Mouse (Mus musculus): Measurements from ENCODE around the gene Jmjd4. TPM values are rescaled to one million over a fixed set of nuclear protein-coding genes. Genes with fewer than 3 reads are reported as not detected.
A peak's percentile ranks its signal among the peaks of the same experiment; 100 is the strongest.

The Jmjd4 gene
- polyA plus RNA-seq, 1 experiment from 2014 or later = 16.6 TPM

DNA sequence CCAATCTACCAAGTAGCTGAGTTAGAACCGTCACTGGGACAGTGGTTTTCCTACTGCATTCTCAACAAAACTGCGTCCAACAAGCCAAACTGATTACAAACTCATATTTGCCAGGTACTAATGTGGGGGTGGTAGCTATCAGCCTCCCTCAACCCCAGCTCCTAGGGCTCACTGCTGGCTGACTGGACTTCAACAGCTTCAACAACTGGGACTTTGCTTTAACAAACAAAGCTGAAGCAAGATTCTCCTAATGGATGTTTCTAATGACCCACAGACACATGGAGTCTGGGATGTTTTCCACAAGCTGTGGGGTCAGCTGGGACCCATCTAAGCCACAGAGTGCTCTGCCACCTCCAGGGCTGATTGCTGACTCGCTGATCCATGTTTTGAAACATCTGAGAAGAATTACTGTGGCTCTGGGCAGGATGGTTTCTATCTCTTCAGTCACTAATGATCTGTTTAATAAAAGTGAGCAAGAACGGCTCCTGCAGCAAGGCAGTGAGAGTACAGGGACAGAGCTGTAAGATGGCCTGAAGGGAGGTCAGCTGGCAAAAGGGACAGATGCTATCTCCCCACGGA lies 26.7 kb upstream of the Jmjd4 start:
- 89% methylated on average over 5 of the region's 5 CpGs for WGBS
- Histone ChIP-seq H3K9ac (replicated peaks; ENCODE audit: low read length) (no peak overlapping the region), H3K9me3 (ENCODE audit: control insufficient read depth, low read length) (no peaks in the 10 kb centered on the region), H3K27ac (replicated peaks; ENCODE audit: low read depth, low read length) (no peak overlapping the region), H3K4me2 (ENCODE audit: low read length) (no peak overlapping the region), H3K36me3 (ENCODE audit: control insufficient read depth, insufficient read depth, low read length) (peaks cover 94% of the 10 kb centered on the region), H3K4me1 (ENCODE audit: control insufficient read depth, insufficient read depth, low read length) (no peaks in the 10 kb centered on the region), H3K27me3 (ENCODE audit: control insufficient read depth, insufficient read depth, low read length) (no peaks in the 10 kb centered on the region), H3K4me3 (replicated peaks; ENCODE audit: low read depth, low read length) (no peak overlapping the region)
- ATAC-seq (ENCODE audit: low FRiP score, low TSS enrichment) = no peak
- DNase-seq = no peak

DNA sequence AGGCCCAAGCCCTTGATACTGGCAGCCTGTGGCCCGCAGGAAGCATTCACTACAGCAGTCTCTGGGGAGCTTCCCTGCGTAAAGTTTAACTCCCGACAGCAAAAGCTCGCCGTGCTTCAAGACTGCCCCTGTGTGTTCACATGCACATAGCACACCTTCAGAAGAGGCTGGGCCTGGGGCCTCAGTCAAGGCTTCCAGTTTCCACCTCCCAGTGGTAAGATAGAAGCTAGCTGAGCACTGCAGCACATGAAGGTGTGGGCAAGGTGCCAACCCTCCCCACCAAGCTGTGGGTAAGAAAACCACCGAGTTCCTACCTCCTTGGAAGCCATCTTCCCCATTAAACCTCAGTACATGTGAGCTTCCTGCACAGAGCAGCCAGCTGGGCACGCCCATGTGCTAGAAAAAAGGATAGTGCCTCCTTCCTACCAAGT lies 24.2 kb upstream of the Jmjd4 start:
- Histone ChIP-seq H3K4me1 (ENCODE audit: control insufficient read depth, insufficient read depth, low read length) (no peaks in the 10 kb centered on the region), H3K36me3 (ENCODE audit: control insufficient read depth, insufficient read depth, low read length) (peaks cover 76% of the 10 kb centered on the region), H3K27ac (replicated peaks; ENCODE audit: low read depth, low read length) (no peak overlapping the region), H3K4me2 (ENCODE audit: low read length) (no peak overlapping the region), H3K9me3 (ENCODE audit: control insufficient read depth, low read length) (no peaks in the 10 kb centered on the region), H3K27me3 (ENCODE audit: control insufficient read depth, insufficient read depth, low read length) (no peaks in the 10 kb centered on the region), H3K4me3 (replicated peaks; ENCODE audit: low read depth, low read length) (no peak overlapping the region), H3K9ac (replicated peaks; ENCODE audit: low read length) (no peak overlapping the region)
- WGBS = 65% methylated on average over 7 of the region's 7 CpGs
- DNase-seq (peak; percentile 40), ATAC-seq (ENCODE audit: low FRiP score, low TSS enrichment) (no peak)

GRCm38 (mm10) chr11:59428057-59428660 lies 21.7 kb upstream of the Jmjd4 start:
- 93% methylated on average over 9 of the region's 9 CpGs for WGBS
- H3K9ac ChIP-seq (replicated peaks; ENCODE audit: low read length) = no peak overlapping the region
- no peak for DNase-seq
- no peak overlapping the region for H3K4me2 ChIP-seq (ENCODE audit: low read length)
- ATAC-seq (ENCODE audit: low FRiP score, low TSS enrichment) = no peak
- H3K4me3 ChIP-seq (replicated peaks; ENCODE audit: low read depth, low read length) = no peak overlapping the region
- H3K4me1 ChIP-seq (ENCODE audit: control insufficient read depth, insufficient read depth, low read length) = no peaks in the 10 kb centered on the region
- peaks cover 70% of the 10 kb centered on the region for H3K36me3 ChIP-seq (ENCODE audit: control insufficient read depth, insufficient read depth, low read length)
- H3K9me3 ChIP-seq (ENCODE audit: control insufficient read depth, low read length) = no peaks in the 10 kb centered on the region
- H3K27ac ChIP-seq (replicated peaks; ENCODE audit: low read depth, low read length) = no peak overlapping the region
- no peaks in the 10 kb centered on the region for H3K27me3 ChIP-seq (ENCODE audit: control insufficient read depth, insufficient read depth, low read length)

DNA sequence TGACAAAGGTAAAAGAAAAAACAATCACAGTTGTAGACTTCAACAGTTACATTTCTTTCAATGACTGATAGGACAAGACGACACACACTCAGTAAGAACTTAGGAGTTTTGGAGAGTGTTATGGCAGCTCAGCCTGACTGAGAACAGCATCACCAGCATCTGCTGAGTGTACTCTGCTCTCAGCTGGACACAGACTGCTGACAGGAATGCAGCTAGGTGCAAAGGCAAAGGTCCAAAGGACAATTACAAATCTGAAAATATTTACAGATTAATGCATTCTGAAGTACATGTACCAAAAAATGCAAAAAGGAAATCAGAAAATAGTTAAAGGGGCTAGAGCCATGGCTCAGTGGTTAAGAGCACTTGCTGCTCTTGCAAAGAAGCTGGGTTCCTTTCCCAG lies 19.9 kb upstream of the Jmjd4 start:
- 85% methylated on average over 1 of the region's 1 CpGs for WGBS
- Histone ChIP-seq H3K4me2 (ENCODE audit: low read length) (no peak overlapping the region), H3K9ac (replicated peaks; ENCODE audit: low read length) (no peak overlapping the region), H3K9me3 (ENCODE audit: control insufficient read depth, low read length) (no peaks in the 10 kb centered on the region), H3K27me3 (ENCODE audit: control insufficient read depth, insufficient read depth, low read length) (no peaks in the 10 kb centered on the region), H3K4me1 (ENCODE audit: control insufficient read depth, insufficient read depth, low read length) (no peaks in the 10 kb centered on the region), H3K36me3 (ENCODE audit: control insufficient read depth, insufficient read depth, low read length) (peaks cover 59% of the 10 kb centered on the region), H3K27ac (replicated peaks; ENCODE audit: low read depth, low read length) (no peak overlapping the region), H3K4me3 (replicated peaks; ENCODE audit: low read depth, low read length) (no peak overlapping the region)
- no peak for ATAC-seq (ENCODE audit: low FRiP score, low TSS enrichment)
- no peak for DNase-seq

DNA sequence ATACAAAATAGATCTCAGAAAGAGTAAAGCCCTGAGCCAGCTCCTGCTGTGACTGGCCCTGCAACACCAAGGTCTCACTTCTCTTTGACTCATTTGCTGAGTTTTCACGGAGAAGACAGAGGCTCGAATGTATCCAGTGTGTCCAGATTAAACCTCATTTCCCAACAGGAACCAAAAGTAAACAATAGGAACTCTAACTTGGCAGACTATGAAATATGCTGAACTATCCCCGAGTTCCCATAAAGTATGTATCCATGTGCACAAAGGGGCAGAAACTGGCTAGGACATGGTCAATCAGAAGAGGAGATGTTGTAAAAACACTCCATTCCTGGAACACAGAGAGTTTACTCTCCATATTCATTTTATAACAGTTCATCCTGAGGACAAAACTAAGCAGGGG lies 17.6 kb upstream of the Jmjd4 start:
- DNase-seq = no peak
- 78% methylated on average over 3 of the region's 3 CpGs for WGBS
- no peak for ATAC-seq (ENCODE audit: low FRiP score, low TSS enrichment)
- Histone ChIP-seq H3K4me1 (ENCODE audit: control insufficient read depth, insufficient read depth, low read length) (no peaks in the 10 kb centered on the region), H3K9ac (replicated peaks; ENCODE audit: low read length) (no peak overlapping the region), H3K27ac (replicated peaks; ENCODE audit: low read depth, low read length) (no peak overlapping the region), H3K27me3 (ENCODE audit: control insufficient read depth, insufficient read depth, low read length) (no peaks in the 10 kb centered on the region), H3K9me3 (ENCODE audit: control insufficient read depth, low read length) (peaks cover 6% of the 10 kb centered on the region; the same call in 1 of the 2 replicates), H3K36me3 (ENCODE audit: control insufficient read depth, insufficient read depth, low read length) (peaks cover 47% of the 10 kb centered on the region), H3K4me2 (ENCODE audit: low read length) (no peak overlapping the region), H3K4me3 (replicated peaks; ENCODE audit: low read depth, low read length) (no peak overlapping the region)

GRCm38 (mm10) chr11:59437954-59438353 lies 11.9 kb upstream of the Jmjd4 start:
- Histone ChIP-seq H3K4me2 (ENCODE audit: low read length) (no peak overlapping the region), H3K36me3 (ENCODE audit: control insufficient read depth, insufficient read depth, low read length) (peaks cover 35% of the 10 kb centered on the region), H3K4me1 (ENCODE audit: control insufficient read depth, insufficient read depth, low read length) (no peaks in the 10 kb centered on the region), H3K27ac (replicated peaks; ENCODE audit: low read depth, low read length) (no peak overlapping the region), H3K9ac (replicated peaks; ENCODE audit: low read length) (no peak overlapping the region), H3K4me3 (replicated peaks; ENCODE audit: low read depth, low read length) (no peak overlapping the region), H3K9me3 (ENCODE audit: control insufficient read depth, low read length) (peaks cover 6% of the 10 kb centered on the region; the same call in 1 of the 2 replicates), H3K27me3 (ENCODE audit: control insufficient read depth, insufficient read depth, low read length) (no peaks in the 10 kb centered on the region)
- ATAC-seq (ENCODE audit: low FRiP score, low TSS enrichment) (no peak), DNase-seq (no peak)
- 95% methylated on average over 12 of the region's 12 CpGs for WGBS

- Histone ChIP-seq H3K27ac (replicated peaks; ENCODE audit: low read depth, low read length) (no peak overlapping the region), H3K4me1 (ENCODE audit: control insufficient read depth, insufficient read depth, low read length) (no peaks in the 10 kb centered on the region), H3K9me3 (ENCODE audit: control insufficient read depth, low read length) (no peaks in the 10 kb centered on the region), H3K4me2 (ENCODE audit: low read length) (no peak overlapping the region), H3K36me3 (ENCODE audit: control insufficient read depth, insufficient read depth, low read length) (peaks cover 16% of the 10 kb centered on the region), H3K4me3 (replicated peaks; ENCODE audit: low read depth, low read length) (no peak overlapping the region), H3K9ac (replicated peaks; ENCODE audit: low read length) (no peak overlapping the region), H3K27me3 (ENCODE audit: control insufficient read depth, insufficient read depth, low read length) (no peaks in the 10 kb centered on the region)
- ATAC-seq (ENCODE audit: low FRiP score, low TSS enrichment) (no peak), DNase-seq (no peak)
These were observed 6.7 kb upstream of the Jmjd4 start for GRCm38 (mm10) chr11:59443102-59443501.

- peaks cover 37% of the 10 kb centered on the region for H3K36me3 ChIP-seq (ENCODE audit: control insufficient read depth, insufficient read depth, low read length)
- H3K27ac ChIP-seq (replicated peaks; ENCODE audit: low read depth, low read length) = peak overlapping the region; percentile 79; the same call in 1 of the 2 replicates
- no peak for DNase-seq
- 2% methylated on average over 38 of the region's 38 CpGs for WGBS
- H3K27me3 ChIP-seq (ENCODE audit: control insufficient read depth, insufficient read depth, low read length) = no peaks in the 10 kb centered on the region
- H3K9ac ChIP-seq (replicated peaks; ENCODE audit: low read length) = peak overlapping the region; percentile 70
- peaks cover 20% of the 10 kb centered on the region for H3K4me1 ChIP-seq (ENCODE audit: control insufficient read depth, insufficient read depth, low read length)
- ATAC-seq (ENCODE audit: low FRiP score, low TSS enrichment) = peak; percentile 53
- H3K4me3 ChIP-seq (replicated peaks; ENCODE audit: low read depth, low read length) = peak overlapping the region; percentile 75
- H3K4me2 ChIP-seq (ENCODE audit: low read length) = peak overlapping the region; percentile 91
- H3K9me3 ChIP-seq (ENCODE audit: control insufficient read depth, low read length) = no peaks in the 10 kb centered on the region
These were observed 456 bp downstream of the Jmjd4 start for GRCm38 (mm10) chr11:59450230-59450771.

DNA sequence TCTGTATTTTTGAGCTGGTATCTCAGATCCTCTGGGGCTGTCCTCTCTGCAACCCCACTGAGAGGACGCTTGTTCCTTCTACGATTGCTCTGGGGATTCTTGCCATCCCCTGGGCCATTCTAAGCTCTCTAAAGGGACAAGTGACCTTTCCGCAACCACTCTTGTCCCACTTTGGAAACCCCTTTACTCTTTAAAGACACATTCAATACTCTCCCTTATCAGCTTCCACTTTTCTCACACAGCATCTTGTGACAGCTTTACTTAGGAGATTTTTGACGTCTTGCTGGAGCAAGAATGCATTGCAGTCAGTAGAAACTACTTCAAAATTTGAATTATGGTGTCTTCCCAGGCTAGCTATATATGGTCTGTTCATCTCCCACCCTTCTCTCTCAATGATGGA lies 1.2 kb downstream of the Jmjd4 start, which contains the start of gene Snap47:
TSS of gene Snap47 (minus strand) at position 101 of the 400 bp plus-strand sequence.
- peaks cover 43% of the 10 kb centered on the region for H3K36me3 ChIP-seq (ENCODE audit: control insufficient read depth, insufficient read depth, low read length)
- 87% methylated on average over 4 of the region's 4 CpGs for WGBS
- H3K9ac ChIP-seq (replicated peaks; ENCODE audit: low read length) = peak within 1 kb of the TSS; percentile 70
- ATAC-seq (ENCODE audit: low FRiP score, low TSS enrichment) = no peak
- peak within 1 kb of the TSS; percentile 91 for H3K4me2 ChIP-seq (ENCODE audit: low read length)
- no peaks in the 10 kb centered on the region for H3K9me3 ChIP-seq (ENCODE audit: control insufficient read depth, low read length)
- no peaks in the 10 kb centered on the region for H3K27me3 ChIP-seq (ENCODE audit: control insufficient read depth, insufficient read depth, low read length)
- DNase-seq = no peak
- H3K27ac ChIP-seq (replicated peaks; ENCODE audit: low read depth, low read length) = peak within 1 kb of the TSS; percentile 79; the same call in 1 of the 2 replicates
- peak within 1 kb of the TSS; percentile 75 for H3K4me3 ChIP-seq (replicated peaks; ENCODE audit: low read depth, low read length)
- H3K4me1 ChIP-seq (ENCODE audit: control insufficient read depth, insufficient read depth, low read length) = peaks cover 20% of the 10 kb centered on the region

Measured in midbrain, embryonic 14.5 days (tissue).